Mouse (Mus musculus) lung, embryonic 15.5 days (tissue): ENCODE results near the gene Loxl1. TPM values are rescaled to one million over a fixed set of nuclear protein-coding genes. Genes with fewer than 3 reads are reported as not detected.

Experiments used
- ATAC-seq: fragments of 200-750 bp; cut with Nextera tagmentation; 2 replicates; pipeline ENCODE4 v1.8.0; 2017; ENCODE audit warnings: moderate number of reproducible peaks, borderline replicate concordance; ENCODE audit not compliant: low FRiP score, low TSS enrichment; ENCODE audit errors: extremely low read depth
- H3K27ac ChIP-seq: fragments of 300-500 bp; sonication (generic); 2 replicates; pipeline ENCODE4 v1.5.1; 2015; ENCODE audit warnings: moderate library complexity, mild to moderate bottlenecking, inconsistent platforms
- H3K27me3 ChIP-seq: fragments of 300-500 bp; sonication (generic); 2 replicates; pipeline ENCODE4 v1.6.1; 2015; ENCODE audit warnings: inconsistent platforms
- H3K36me3 ChIP-seq: fragments of 300-500 bp; sonication (generic); 2 replicates; pipeline ENCODE4 v1.6.1; 2015; ENCODE audit warnings: inconsistent platforms
- H3K4me1 ChIP-seq: fragments of 300-500 bp; sonication (generic); 2 replicates; pipeline ENCODE4 v1.6.1; 2015; ENCODE audit warnings: inconsistent platforms
- H3K4me2 ChIP-seq: fragments of 300-500 bp; sonication (generic); 2 replicates; pipeline ENCODE4 v1.6.1; 2015; ENCODE audit warnings: inconsistent platforms, mild to moderate bottlenecking, moderate library complexity
- H3K4me3 ChIP-seq: fragments of 300-500 bp; sonication (generic); 2 replicates; pipeline ENCODE4 v1.5.1; 2015; ENCODE audit warnings: mild to moderate bottlenecking, inconsistent platforms
- H3K9ac ChIP-seq: fragments of 300-500 bp; sonication (generic); 2 replicates; pipeline ENCODE4 v1.6.1; 2015; ENCODE audit warnings: inconsistent platforms
- H3K9me3 ChIP-seq: fragments of 300-500 bp; sonication (generic); 2 replicates; pipeline ENCODE4 v1.6.1; 2016; ENCODE audit warnings: inconsistent platforms
- WGBS: fragments of 180-500 bp; shearing (Covaris S2); methylation state at CpG from one replicate; pipeline ENCODE4 v1.1.7; 2015; 5-methylcytosine and 5-hydroxymethylcytosine counted together
- polyA plus RNA-seq: library from polyadenylated mRNA; unstranded; fragments of >200 nt; fragmentation: Nextera tagmentation; extraction: Ambion mirVana; gene quantifications from 2 replicates; pipeline ENCODE4 v1.2.1, GENCODE M21; 2015

The Loxl1 gene
- polyA plus RNA-seq, 1 experiment from 2014 or later, result 48.4 TPM

DNA sequence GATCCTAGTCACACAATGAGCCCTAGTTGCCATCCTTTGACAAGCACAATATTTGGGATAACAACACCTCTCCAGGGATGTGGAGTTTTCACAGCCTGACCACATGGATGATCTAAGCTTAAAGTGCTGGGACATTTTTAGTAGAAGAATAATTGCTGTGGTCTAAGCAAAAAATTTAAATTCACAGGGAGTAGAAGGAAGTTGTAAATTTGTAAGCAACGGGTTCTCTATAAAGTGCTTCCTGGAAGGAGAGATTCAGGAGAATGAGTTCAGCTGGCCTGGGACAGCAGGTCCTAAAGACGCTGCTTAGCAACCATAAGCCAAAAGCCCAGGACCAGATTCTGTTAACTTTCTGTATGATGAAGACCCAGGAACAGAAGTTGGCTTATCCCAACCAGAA lies 23.1 kb downstream of the Loxl1 start:
- Histone ChIP-seq H3K4me2 (no peak overlapping the region), H3K9ac (no peak overlapping the region), H3K27me3 (no peaks in the 10 kb centered on the region; the same call in 1 of the 2 replicates), H3K4me1 (no peaks in the 10 kb centered on the region), H3K36me3 (0 out of 2 replicates have a peak, but pooled peaks cover 4% of the 10 kb centered on the region), H3K9me3 (no peaks in the 10 kb centered on the region), H3K27ac (no peak overlapping the region), H3K4me3 (no peak overlapping the region)
- 65% methylated on average over 2 of the region's 2 CpGs for WGBS
- no peak for ATAC-seq

GRCm38 (mm10) chr9:58289090-58289489 lies 23.9 kb downstream of the Loxl1 start:
- no peak overlapping the region for H3K9ac ChIP-seq
- no peaks in the 10 kb centered on the region; the same call in 1 of the 2 replicates for H3K27me3 ChIP-seq
- H3K36me3 ChIP-seq, result 0 out of 2 replicates have a peak, but pooled peaks cover 4% of the 10 kb centered on the region
- no peak overlapping the region for H3K4me2 ChIP-seq
- no peaks in the 10 kb centered on the region for H3K9me3 ChIP-seq
- no peaks in the 10 kb centered on the region for H3K4me1 ChIP-seq
- H3K27ac ChIP-seq, result no peak overlapping the region
- H3K4me3 ChIP-seq, result no peak overlapping the region
- no peak for ATAC-seq
- 46% methylated on average over 1 of the region's 1 CpGs for WGBS

DNA sequence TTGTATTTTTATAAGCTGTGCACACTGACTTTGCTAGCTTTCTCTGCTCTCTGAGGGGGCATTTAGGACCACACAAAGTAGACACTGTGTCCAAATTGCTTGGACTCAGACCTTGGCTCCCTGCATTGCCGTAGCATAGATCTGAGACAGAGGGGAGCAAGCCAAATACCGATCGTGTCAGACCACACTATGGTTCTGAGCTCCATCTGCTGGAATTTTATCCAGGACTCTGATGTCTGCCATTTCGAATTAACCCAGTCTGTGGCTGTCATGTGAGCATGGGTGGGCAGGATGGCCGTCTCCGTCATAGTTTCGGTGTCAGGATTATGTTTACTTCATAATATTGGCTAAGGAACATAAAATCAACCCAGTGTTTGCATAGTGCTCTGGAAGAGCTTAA lies 29.6 kb downstream of the Loxl1 start:
- Histone ChIP-seq H3K9ac (no peak overlapping the region), H3K36me3 (no peaks in the 10 kb centered on the region), H3K9me3 (no peaks in the 10 kb centered on the region), H3K27ac (0 out of 2 replicates have a peak overlapping the region, but pooled peaks have one; percentile 15), H3K4me2 (no peak overlapping the region), H3K4me3 (no peak overlapping the region), H3K4me1 (peaks cover 16% of the 10 kb centered on the region), H3K27me3 (no peaks in the 10 kb centered on the region; the same call in 1 of the 2 replicates)
- ATAC-seq, result 0 out of 2 replicates have a peak, but pooled peaks have one; percentile 44
- 27% methylated on average over 7 of the region's 7 CpGs for WGBS

GRCm38 (mm10) chr9:58281597-58281996 lies 31.4 kb downstream of the Loxl1 start:
- WGBS, result 54% methylated on average over 3 of the region's 3 CpGs
- no peak overlapping the region for H3K9ac ChIP-seq
- no peaks in the 10 kb centered on the region for H3K27me3 ChIP-seq
- H3K4me1 ChIP-seq, result peaks cover 16% of the 10 kb centered on the region
- H3K4me2 ChIP-seq, result no peak overlapping the region
- H3K9me3 ChIP-seq, result no peaks in the 10 kb centered on the region
- ATAC-seq, result no peak
- H3K4me3 ChIP-seq, result no peak overlapping the region
- no peaks in the 10 kb centered on the region for H3K36me3 ChIP-seq
- H3K27ac ChIP-seq, result no peak overlapping the region

GRCm38 (mm10) chr9:58280259-58281109 lies 32.5 kb downstream of the Loxl1 start:
- no peak overlapping the region for H3K4me2 ChIP-seq
- no peak overlapping the region for H3K9ac ChIP-seq
- no peaks in the 10 kb centered on the region for H3K9me3 ChIP-seq
- H3K4me3 ChIP-seq, result no peak overlapping the region
- H3K4me1 ChIP-seq, result peaks cover 21% of the 10 kb centered on the region
- no peaks in the 10 kb centered on the region for H3K27me3 ChIP-seq
- ATAC-seq, result peak; percentile 55; the same call in 1 of the 2 replicates
- no peak overlapping the region for H3K27ac ChIP-seq
- 37% methylated on average over 9 of the region's 9 CpGs for WGBS
- H3K36me3 ChIP-seq, result no peaks in the 10 kb centered on the region

DNA sequence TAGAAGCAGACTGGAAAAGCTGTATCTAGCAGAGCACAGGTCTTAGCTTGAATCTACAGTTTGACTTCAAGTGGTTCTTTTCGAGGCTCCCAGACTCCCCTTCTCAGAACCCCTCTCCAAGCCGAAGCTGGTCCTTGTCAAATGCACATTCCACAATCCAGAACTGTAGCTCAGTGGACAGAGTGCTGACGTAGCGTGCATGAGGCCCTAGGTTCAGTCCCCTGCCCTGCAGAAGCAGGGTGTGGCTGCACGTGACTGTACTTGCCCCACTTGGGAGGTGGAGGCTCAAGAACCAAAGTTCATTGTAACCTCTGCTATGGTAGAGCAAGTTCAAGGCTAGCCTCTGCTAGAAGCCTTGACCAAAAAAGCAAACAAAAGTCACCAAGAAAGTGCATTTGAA lies 33.2 kb downstream of the Loxl1 start:
- 46% methylated on average over 5 of the region's 5 CpGs for WGBS
- H3K36me3 ChIP-seq, result no peaks in the 10 kb centered on the region

GRCm38 (mm10) chr9:58278821-58279723 lies 33.9 kb downstream of the Loxl1 start:
- H3K4me3 ChIP-seq, result no peak overlapping the region

More for the DNA sequence above, 33.2 kb downstream of the Loxl1 start:
- H3K4me1 ChIP-seq, result peaks cover 28% of the 10 kb centered on the region
- H3K4me3 ChIP-seq, result no peak overlapping the region
- no peak overlapping the region for H3K4me2 ChIP-seq
- no peaks in the 10 kb centered on the region for H3K9me3 ChIP-seq
- no peak overlapping the region for H3K9ac ChIP-seq
- H3K27ac ChIP-seq, result 0 out of 2 replicates have a peak overlapping the region, but pooled peaks have one; percentile 8
- H3K27me3 ChIP-seq, result no peaks in the 10 kb centered on the region
- no peak for ATAC-seq

GRCm38 (mm10) chr9:58278313-58278712 lies 34.7 kb downstream of the Loxl1 start:
- 96% methylated on average over 4 of the region's 4 CpGs for WGBS
- Histone ChIP-seq H3K9ac (no peak overlapping the region), H3K4me1 (peaks cover 29% of the 10 kb centered on the region), H3K4me2 (no peak overlapping the region), H3K27me3 (no peaks in the 10 kb centered on the region), H3K9me3 (no peaks in the 10 kb centered on the region), H3K4me3 (no peak overlapping the region), H3K36me3 (no peaks in the 10 kb centered on the region), H3K27ac (no peak overlapping the region)
- ATAC-seq, result no peak

More at GRCm38 (mm10) chr9:58278821-58279723, 33.9 kb downstream of the Loxl1 start:
- H3K9me3 ChIP-seq, result no peaks in the 10 kb centered on the region
- H3K36me3 ChIP-seq, result no peaks in the 10 kb centered on the region
- H3K27ac ChIP-seq, result 0 out of 2 replicates have a peak overlapping the region, but pooled peaks have one; percentile 8
- H3K9ac ChIP-seq, result no peak overlapping the region
- no peak for ATAC-seq
- peaks cover 34% of the 10 kb centered on the region for H3K4me1 ChIP-seq
- H3K27me3 ChIP-seq, result no peaks in the 10 kb centered on the region
- no peak overlapping the region for H3K4me2 ChIP-seq
- 62% methylated on average over 4 of the region's 4 CpGs for WGBS

DNA sequence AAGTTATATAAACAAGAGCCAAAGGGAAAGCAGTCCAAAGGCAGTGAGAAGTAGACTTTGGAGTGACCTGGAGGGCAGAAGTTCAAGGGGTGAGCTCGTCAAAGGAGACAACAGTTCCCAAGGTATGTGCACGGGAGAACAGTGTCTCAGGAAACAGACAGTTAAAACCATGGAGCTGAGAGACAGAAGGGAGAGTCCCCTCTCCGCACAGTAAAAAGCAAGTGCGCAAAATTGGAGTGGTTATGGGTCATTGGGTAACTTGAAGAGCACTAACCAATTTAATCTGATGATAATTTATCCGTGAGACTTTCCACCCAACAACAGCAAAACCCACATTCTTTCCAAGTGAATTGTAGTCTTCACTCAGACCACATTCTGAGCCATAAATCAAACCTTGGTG lies 36.6 kb downstream of the Loxl1 start:
- Histone ChIP-seq H3K27me3 (no peaks in the 10 kb centered on the region), H3K4me1 (peaks cover 28% of the 10 kb centered on the region), H3K9me3 (no peaks in the 10 kb centered on the region), H3K4me2 (no peak overlapping the region), H3K9ac (no peak overlapping the region), H3K27ac (no peak overlapping the region), H3K4me3 (no peak overlapping the region), H3K36me3 (no peaks in the 10 kb centered on the region)
- 58% methylated on average over 5 of the region's 5 CpGs for WGBS
- ATAC-seq, result no peak

GRCm38 (mm10) chr9:58275797-58276196 lies 37.2 kb downstream of the Loxl1 start:
- H3K27me3 ChIP-seq, result no peaks in the 10 kb centered on the region
- no peaks in the 10 kb centered on the region for H3K36me3 ChIP-seq
- no peak overlapping the region for H3K4me3 ChIP-seq
- no peaks in the 10 kb centered on the region for H3K9me3 ChIP-seq
- H3K4me1 ChIP-seq, result peaks cover 28% of the 10 kb centered on the region
- peak overlapping the region; percentile 82 for H3K27ac ChIP-seq
- no peak overlapping the region for H3K9ac ChIP-seq
- WGBS, result 62% methylated on average over 3 of the region's 3 CpGs
- ATAC-seq, result no peak
- H3K4me2 ChIP-seq, result peak overlapping the region; percentile 29

DNA sequence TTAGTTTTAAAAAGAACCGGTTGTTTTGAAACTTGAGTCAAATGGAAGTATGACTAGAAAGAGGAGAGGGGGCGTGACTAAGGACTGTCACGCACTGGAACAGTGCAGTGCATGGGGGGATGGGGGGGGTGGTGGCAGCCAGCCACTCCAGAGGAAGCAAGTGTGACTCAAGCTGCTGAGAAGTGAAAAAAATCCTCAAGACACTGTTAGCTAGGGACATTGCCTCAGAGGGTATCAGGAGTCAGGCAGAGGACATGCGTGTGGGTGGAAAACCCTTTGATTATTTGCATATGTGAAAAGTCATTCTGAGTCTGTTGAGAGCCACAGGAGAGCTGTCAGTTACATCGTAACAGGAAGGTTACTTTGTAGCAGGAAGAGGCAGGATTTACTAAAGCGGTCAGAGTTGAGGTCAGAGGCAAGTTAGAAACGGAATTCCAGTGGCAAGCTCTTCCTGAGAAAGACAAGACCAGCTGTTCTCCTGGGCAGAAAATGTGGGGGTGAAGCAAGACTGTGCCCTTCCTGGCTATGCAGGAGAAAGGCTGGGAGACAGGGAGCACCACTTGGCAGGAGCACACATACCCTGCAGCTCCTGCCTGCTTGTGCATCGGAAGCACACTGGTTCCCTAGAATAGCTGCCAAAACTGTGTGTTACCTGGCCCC lies 37.7 kb downstream of the Loxl1 start:
- Histone ChIP-seq H3K9me3 (no peaks in the 10 kb centered on the region), H3K27me3 (no peaks in the 10 kb centered on the region), H3K9ac (no peak overlapping the region), H3K27ac (peak overlapping the region; percentile 82), H3K4me1 (peaks cover 23% of the 10 kb centered on the region), H3K36me3 (no peaks in the 10 kb centered on the region), H3K4me3 (no peak overlapping the region), H3K4me2 (peak overlapping the region; percentile 29)
- WGBS, result 3% methylated on average over 8 of the region's 8 CpGs
- ATAC-seq, result peak; percentile 91
